Mouse (Mus musculus) gastrocnemius, postnatal 4 days (tissue): ENCODE results near the gene Spin2e. TPM values are rescaled to one million over a fixed set of nuclear protein-coding genes. Genes with fewer than 3 reads are reported as not detected.
"Not testable (repeated sequence)": the region's sequence is repeated elsewhere in the genome, so short reads cannot be mapped to it uniquely, and the experiment has no call there.

Experiments
- DNase-seq, 2 experiments: peaks; one replicate each; pipeline ENCODE4 v3.0.0; 2021 to 2022; ENCODE audit warnings: low spot score in 2 of 2, mixed read lengths in 2 of 2
- long read RNA-seq, 2 experiments: library from polyadenylated mRNA; stranded (forward); transcript quantifications; one replicate each; pipeline ENCODE4 v2.0.0; 2021
- total RNA-seq, 2 experiments: library from RNA; stranded (reverse); gene quantifications; 2 replicates each; pipeline ENCODE4 v1.2.3; 2021

Gene Spin2e
- total RNA-seq: not detected
- long read RNA-seq, experiment 1: 0 reads
- long read RNA-seq, experiment 2: 0 reads

GRCm38 (mm10) chrX:31618820-31619219 is at the start of gene Spin2e:
Gene Spin2e (minus strand): TSS chrX:31618920.
- not testable (repeated sequence) for DNase-seq

GRCm38 (mm10) chrX:31574183-31574582 is 44.5 kb downstream of the Spin2e start, which contains the start of gene Gm21883:
Gene Gm21883 (minus strand): TSS chrX:31574283.
- DNase-seq: not testable (repeated sequence)

Other genes starting within 250 kb of the Spin2e start
- gene Btbd35f19, start 235.0 kb downstream of the Spin2e start, total RNA-seq: not detected
- gene Gm21883, start 44.6 kb downstream of the Spin2e start, total RNA-seq: not detected
- not detected for gene Btbd35f25, start 98.2 kb upstream of the Spin2e start, total RNA-seq